Mouse (Mus musculus) frontal cortex, postnatal 10 days (tissue): ENCODE measurements at regions not wholly inside any gene's neighbourhood (a gene's known extent, or its start where the extent isn't known, plus 50 kb on each side); places are given as distances from the start of the nearest gene placed in this dataset.

Experiments used
- DNase-seq, 2 experiments: peaks; one replicate each; pipeline ENCODE4 v3.0.0; 2022; ENCODE audit warnings: low spot score in 2 of 2, mixed read lengths in 1 of 2

- no peak for DNase-seq
These were observed 196.1 kb upstream of the Ppargc1a start for GRCm38 (mm10) chr5:51763599-51763998.

- no peak for DNase-seq
These were observed 194.8 kb upstream of the Ppargc1a start for GRCm38 (mm10) chr5:51762352-51762751.

- no peak for DNase-seq
These were observed 190.8 kb upstream of the Ppargc1a start for GRCm38 (mm10) chr5:51758289-51758688.

GRCm38 (mm10) chr5:51757864-51758263 is 190.3 kb upstream of the Ppargc1a start:
- DNase-seq, result no peak

- no peak for DNase-seq
These were observed 184.5 kb upstream of the Ppargc1a start for GRCm38 (mm10) chr5:51752024-51752423.

- no peak for DNase-seq
These were observed 182.9 kb upstream of the Ppargc1a start for GRCm38 (mm10) chr5:51750456-51750855.

- no peak for DNase-seq
These were observed 173.4 kb upstream of the Ppargc1a start for GRCm38 (mm10) chr5:51740893-51741292.

GRCm38 (mm10) chr5:51730241-51730640 is 162.7 kb upstream of the Ppargc1a start:
- no peak for DNase-seq

- no peak for DNase-seq
These were observed 162.2 kb upstream of the Ppargc1a start for GRCm38 (mm10) chr5:51729771-51730170.

GRCm38 (mm10) chr5:51726762-51727161 is 159.2 kb upstream of the Ppargc1a start:
- DNase-seq, result no peak

GRCm38 (mm10) chr5:51718911-51719310 is 151.4 kb upstream of the Ppargc1a start:
- no peak for DNase-seq

- DNase-seq, result no peak
These were observed 150.9 kb upstream of the Ppargc1a start for GRCm38 (mm10) chr5:51718451-51718850.

GRCm38 (mm10) chr5:51711860-51712560 is 144.5 kb upstream of the Ppargc1a start:
- no peak for DNase-seq

- DNase-seq, result no peak
These were observed 143.1 kb upstream of the Ppargc1a start for GRCm38 (mm10) chr5:51710664-51711063.

- DNase-seq, result no peak
These were observed 142.0 kb upstream of the Ppargc1a start for GRCm38 (mm10) chr5:51709447-51709991.

- DNase-seq, result no peak
These were observed 112.4 kb upstream of the Ppargc1a start for GRCm38 (mm10) chr5:51679884-51680283.

- DNase-seq, result no peak
These were observed 103.7 kb upstream of the Ppargc1a start for GRCm38 (mm10) chr5:51671190-51671589.

- no peak for DNase-seq
These were observed 97.7 kb upstream of the Ppargc1a start for GRCm38 (mm10) chr5:51665241-51665640.

- no peak for DNase-seq
These were observed 90.8 kb upstream of the Ppargc1a start for GRCm38 (mm10) chr5:51658232-51658896.

GRCm38 (mm10) chr5:51653507-51653906 is 86.0 kb upstream of the Ppargc1a start:
- no peak for DNase-seq

- no peak for DNase-seq
These were observed 56.9 kb upstream of the Ppargc1a start for GRCm38 (mm10) chr5:51624400-51624799.
